Mouse (Mus musculus): ENCODE results near the gene Rpia. TPM values are rescaled to one million over a fixed set of nuclear protein-coding genes. Genes with fewer than 3 reads are reported as not detected.

The Rpia gene
- polyA plus RNA-seq, 1 experiment = 6.5 TPM

- Histone ChIP-seq H3K9me3 (replicated peaks; ENCODE audit: control insufficient read depth, insufficient read depth, low read length, poor library complexity, severe bottlenecking) (no peaks in the 10 kb centered on the region), H3K36me3 (ENCODE audit: control insufficient read depth, insufficient read depth, low read length, poor library complexity, severe bottlenecking) (no peaks in the 10 kb centered on the region)
These were observed 51.5 kb downstream of the Rpia start for GRCm38 (mm10) chr6:70740535-70740934.

GRCm38 (mm10) chr6:70739456-70739855 is 52.6 kb downstream of the Rpia start:
- Histone ChIP-seq H3K4me1 (ENCODE audit: control insufficient read depth, insufficient read depth, low read length) (no peaks in the 10 kb centered on the region), H3K4me3 (ENCODE audit: low read depth, low read length) (no peak overlapping the region), H3K36me3 (ENCODE audit: control insufficient read depth, insufficient read depth, low read length, poor library complexity, severe bottlenecking) (no peaks in the 10 kb centered on the region), H3K27me3 (ENCODE audit: control insufficient read depth, insufficient read depth, low read length, poor library complexity, severe bottlenecking) (no peaks in the 10 kb centered on the region; the same call in 1 of the 2 replicates), H3K9me3 (replicated peaks; ENCODE audit: control insufficient read depth, insufficient read depth, low read length, poor library complexity, severe bottlenecking) (no peaks in the 10 kb centered on the region), H3K9ac (ENCODE audit: low read depth, poor library complexity, severe bottlenecking) (no peak overlapping the region), H3K27ac (ENCODE audit: insufficient read depth, low read length) (no peak overlapping the region)
- TF ChIP-seq POLR2A (IDR thresholded peaks at IDR 0.05; ENCODE audit: insufficient read depth, low read length) = no peak
- no peak for TF ChIP-seq EP300 (IDR thresholded peaks at IDR 0.05; ENCODE audit: insufficient read depth, low read depth, low read length)
- no peak for TF ChIP-seq CTCF (IDR thresholded peaks at IDR 0.05; ENCODE audit: low read depth, low read length)

More at GRCm38 (mm10) chr6:70740535-70740934, 51.5 kb downstream of the Rpia start:
- H3K4me3 ChIP-seq (ENCODE audit: low read depth, low read length) = no peak overlapping the region
- no peak overlapping the region for H3K27ac ChIP-seq (ENCODE audit: insufficient read depth, low read length)
- no peaks in the 10 kb centered on the region; the same call in 1 of the 2 replicates for H3K27me3 ChIP-seq (ENCODE audit: control insufficient read depth, insufficient read depth, low read length, poor library complexity, severe bottlenecking)
- TF ChIP-seq CTCF (IDR thresholded peaks at IDR 0.05; ENCODE audit: low read depth, low read length) (no peak), POLR2A (IDR thresholded peaks at IDR 0.05; ENCODE audit: insufficient read depth, low read length) (no peak), EP300 (IDR thresholded peaks at IDR 0.05; ENCODE audit: insufficient read depth, low read depth, low read length) (no peak)
- no peaks in the 10 kb centered on the region for H3K4me1 ChIP-seq (ENCODE audit: control insufficient read depth, insufficient read depth, low read length)
- H3K9ac ChIP-seq (ENCODE audit: low read depth, poor library complexity, severe bottlenecking) = no peak overlapping the region

- H3K27ac ChIP-seq (ENCODE audit: insufficient read depth, low read length) = no peak overlapping the region
- no peaks in the 10 kb centered on the region for H3K4me1 ChIP-seq (ENCODE audit: control insufficient read depth, insufficient read depth, low read length)
- no peaks in the 10 kb centered on the region for H3K36me3 ChIP-seq (ENCODE audit: control insufficient read depth, insufficient read depth, low read length, poor library complexity, severe bottlenecking)
- no peak overlapping the region for H3K9ac ChIP-seq (ENCODE audit: low read depth, poor library complexity, severe bottlenecking)
- no peak overlapping the region for H3K4me3 ChIP-seq (ENCODE audit: low read depth, low read length)
- H3K27me3 ChIP-seq (ENCODE audit: control insufficient read depth, insufficient read depth, low read length, poor library complexity, severe bottlenecking) = no peaks in the 10 kb centered on the region
- TF ChIP-seq EP300 (IDR thresholded peaks at IDR 0.05; ENCODE audit: insufficient read depth, low read depth, low read length) (no peak), CTCF (IDR thresholded peaks at IDR 0.05; ENCODE audit: low read depth, low read length) (no peak), POLR2A (IDR thresholded peaks at IDR 0.05; ENCODE audit: insufficient read depth, low read length) (no peak)
- H3K9me3 ChIP-seq (replicated peaks; ENCODE audit: control insufficient read depth, insufficient read depth, low read length, poor library complexity, severe bottlenecking) = no peaks in the 10 kb centered on the region
These were observed 56.5 kb downstream of the Rpia start for GRCm38 (mm10) chr6:70735528-70735927.

- H3K4me1 ChIP-seq (ENCODE audit: control insufficient read depth, insufficient read depth, low read length) = no peaks in the 10 kb centered on the region
- H3K36me3 ChIP-seq (ENCODE audit: control insufficient read depth, insufficient read depth, low read length, poor library complexity, severe bottlenecking) = no peaks in the 10 kb centered on the region
- H3K4me3 ChIP-seq (ENCODE audit: low read depth, low read length) = no peak overlapping the region
- TF ChIP-seq POLR2A (IDR thresholded peaks at IDR 0.05; ENCODE audit: insufficient read depth, low read length) (no peak), CTCF (IDR thresholded peaks at IDR 0.05; ENCODE audit: low read depth, low read length) (no peak), EP300 (IDR thresholded peaks at IDR 0.05; ENCODE audit: insufficient read depth, low read depth, low read length) (no peak)
- no peaks in the 10 kb centered on the region for H3K27me3 ChIP-seq (ENCODE audit: control insufficient read depth, insufficient read depth, low read length, poor library complexity, severe bottlenecking)
- H3K9me3 ChIP-seq (replicated peaks; ENCODE audit: control insufficient read depth, insufficient read depth, low read length, poor library complexity, severe bottlenecking) = no peaks in the 10 kb centered on the region
- H3K9ac ChIP-seq (ENCODE audit: low read depth, poor library complexity, severe bottlenecking) = no peak overlapping the region
- H3K27ac ChIP-seq (ENCODE audit: insufficient read depth, low read length) = no peak overlapping the region
These were observed 61.2 kb downstream of the Rpia start for GRCm38 (mm10) chr6:70730828-70731227.

GRCm38 (mm10) chr6:70729125-70729524 is 62.9 kb downstream of the Rpia start:
- no peaks in the 10 kb centered on the region for H3K36me3 ChIP-seq (ENCODE audit: control insufficient read depth, insufficient read depth, low read length, poor library complexity, severe bottlenecking)
- TF ChIP-seq EP300 (IDR thresholded peaks at IDR 0.05; ENCODE audit: insufficient read depth, low read depth, low read length) (no peak), CTCF (IDR thresholded peaks at IDR 0.05; ENCODE audit: low read depth, low read length) (no peak), POLR2A (IDR thresholded peaks at IDR 0.05; ENCODE audit: insufficient read depth, low read length) (no peak)
- H3K27ac ChIP-seq (ENCODE audit: insufficient read depth, low read length) = no peak overlapping the region
- H3K4me1 ChIP-seq (ENCODE audit: control insufficient read depth, insufficient read depth, low read length) = no peaks in the 10 kb centered on the region
- no peaks in the 10 kb centered on the region for H3K27me3 ChIP-seq (ENCODE audit: control insufficient read depth, insufficient read depth, low read length, poor library complexity, severe bottlenecking)
- no peaks in the 10 kb centered on the region for H3K9me3 ChIP-seq (replicated peaks; ENCODE audit: control insufficient read depth, insufficient read depth, low read length, poor library complexity, severe bottlenecking)
- no peak overlapping the region for H3K9ac ChIP-seq (ENCODE audit: low read depth, poor library complexity, severe bottlenecking)
- H3K4me3 ChIP-seq (ENCODE audit: low read depth, low read length) = no peak overlapping the region

- H3K36me3 ChIP-seq (ENCODE audit: control insufficient read depth, insufficient read depth, low read length, poor library complexity, severe bottlenecking) = no peaks in the 10 kb centered on the region
These were observed 64.8 kb downstream of the Rpia start for GRCm38 (mm10) chr6:70727094-70727721.

More at GRCm38 (mm10) chr6:70727094-70727721, 64.8 kb downstream of the Rpia start:
- no peaks in the 10 kb centered on the region for H3K4me1 ChIP-seq (ENCODE audit: control insufficient read depth, insufficient read depth, low read length)
- no peak for TF ChIP-seq CTCF (IDR thresholded peaks at IDR 0.05; ENCODE audit: low read depth, low read length)
- no peak for TF ChIP-seq EP300 (IDR thresholded peaks at IDR 0.05; ENCODE audit: insufficient read depth, low read depth, low read length)
- no peak for TF ChIP-seq POLR2A (IDR thresholded peaks at IDR 0.05; ENCODE audit: insufficient read depth, low read length)
- no peaks in the 10 kb centered on the region for H3K9me3 ChIP-seq (replicated peaks; ENCODE audit: control insufficient read depth, insufficient read depth, low read length, poor library complexity, severe bottlenecking)
- H3K4me3 ChIP-seq (ENCODE audit: low read depth, low read length) = no peak overlapping the region
- no peak overlapping the region for H3K9ac ChIP-seq (ENCODE audit: low read depth, poor library complexity, severe bottlenecking)
- H3K27ac ChIP-seq (ENCODE audit: insufficient read depth, low read length) = no peak overlapping the region
- no peaks in the 10 kb centered on the region for H3K27me3 ChIP-seq (ENCODE audit: control insufficient read depth, insufficient read depth, low read length, poor library complexity, severe bottlenecking)

Data from ES-Bruce4 (cell line).